Mouse (Mus musculus): ENCODE data around the gene Trpm7.

Trpm7 gene

DNA sequence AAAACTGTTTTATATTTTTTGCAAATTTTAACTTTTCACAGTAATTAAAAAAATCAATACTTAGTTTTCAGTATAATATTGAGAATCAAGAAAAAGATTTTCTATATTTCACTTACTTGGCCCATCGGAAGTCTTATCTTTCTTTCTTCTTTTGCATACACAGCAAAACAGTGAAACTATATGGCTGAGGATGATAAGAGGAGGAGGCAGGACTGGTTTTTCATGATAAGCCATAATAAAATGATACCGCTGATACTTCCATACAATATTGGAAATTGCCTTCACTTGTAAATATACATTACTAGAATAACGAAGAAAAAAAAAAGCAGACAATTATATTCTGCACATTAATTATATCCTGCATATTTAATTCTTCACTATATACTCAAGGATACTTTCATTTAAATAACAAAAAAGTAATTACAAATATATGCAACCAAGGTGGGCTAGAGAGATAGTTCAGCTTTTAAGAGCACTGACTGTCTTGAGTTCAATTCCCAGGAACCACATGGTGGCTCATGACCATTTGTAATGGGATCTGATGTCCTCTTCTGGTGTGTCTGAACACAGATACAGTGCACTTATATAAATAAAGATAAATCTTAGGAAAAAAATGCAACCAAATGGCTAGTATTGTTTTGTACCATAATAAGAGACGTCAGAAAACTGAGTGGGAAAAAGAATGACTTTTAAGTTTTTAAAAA, 59.2 kb downstream of the Trpm7 start:
- no peak for DNase-seq

DNA sequence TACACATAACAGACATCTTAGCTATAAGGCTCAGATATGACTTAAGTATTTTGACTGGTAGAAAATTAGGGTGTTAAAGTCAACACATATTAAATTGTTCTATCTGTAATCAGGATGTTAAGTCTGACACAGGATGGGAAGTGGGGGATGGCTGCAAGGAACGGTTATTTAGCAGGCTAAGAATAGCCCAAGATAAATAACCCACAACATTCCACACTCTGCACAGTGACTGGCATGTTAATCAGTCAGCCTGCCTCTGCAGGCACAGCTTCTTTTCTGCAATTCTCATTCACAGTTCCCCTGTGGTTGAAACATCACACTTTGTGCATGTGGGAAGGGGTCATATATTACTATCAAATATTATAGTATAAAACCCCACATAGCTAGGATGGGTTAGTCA, 60.2 kb downstream of the Trpm7 start:
- DNase-seq: no peak

DNA sequence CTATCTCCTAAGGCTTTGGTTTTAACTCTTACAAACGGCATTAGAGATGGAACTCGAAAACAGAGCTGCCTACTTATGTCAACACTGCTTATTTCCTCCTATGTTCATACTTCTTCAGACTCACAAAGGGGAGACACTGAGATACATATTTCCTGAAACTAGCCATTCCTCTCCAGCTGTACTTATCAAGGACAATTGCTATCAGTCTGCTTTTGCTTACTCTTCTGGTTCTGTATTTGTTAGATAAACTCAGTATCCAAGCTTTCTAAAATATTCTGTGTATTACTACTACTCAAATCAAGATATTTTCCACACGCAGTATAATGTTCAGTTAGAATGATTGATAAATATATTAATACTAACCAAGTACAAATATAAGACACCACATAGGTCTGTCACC, 74.0 kb downstream of the Trpm7 start:
- no peak for DNase-seq

DNA sequence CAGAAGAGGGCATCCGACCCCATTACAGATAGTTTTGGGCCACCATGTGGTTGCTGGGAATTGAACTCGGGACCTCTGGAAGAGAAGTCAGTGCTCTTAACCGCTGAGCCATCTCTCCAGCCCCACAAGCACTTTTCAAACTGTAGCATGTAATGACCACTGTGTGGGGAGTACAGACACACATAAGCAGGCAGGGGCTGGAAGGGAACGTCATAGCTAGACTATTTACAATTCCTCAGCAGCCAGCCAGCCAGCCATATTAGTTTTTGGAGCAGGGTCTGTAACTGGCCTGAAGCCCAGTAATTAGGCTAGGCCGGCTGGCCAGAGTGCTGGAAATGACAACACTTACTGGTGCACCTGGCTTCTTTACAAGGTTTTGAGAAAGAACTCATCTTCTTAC, 77.6 kb downstream of the Trpm7 start:
- no peak for DNase-seq

DNA sequence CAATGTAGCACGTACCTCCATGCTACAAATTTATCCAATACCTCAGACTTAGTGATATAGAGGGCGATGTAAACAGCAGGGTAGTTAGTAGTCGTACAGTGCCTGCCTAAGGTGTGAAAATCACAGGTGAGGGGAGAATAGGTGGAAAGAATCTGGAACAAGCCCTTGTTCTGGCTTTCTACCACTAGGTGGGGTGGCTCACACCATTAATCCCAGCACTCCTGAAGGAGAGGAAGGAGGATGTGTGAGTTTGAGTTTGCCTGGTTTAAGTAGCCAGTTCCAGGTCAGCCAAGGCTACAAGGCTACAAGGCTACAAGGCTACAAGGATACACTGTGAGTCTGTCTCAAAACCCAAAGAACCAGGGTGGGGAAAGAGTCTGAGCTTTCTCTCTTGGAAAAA, 80.3 kb downstream of the Trpm7 start:
- DNase-seq: no peak

DNA sequence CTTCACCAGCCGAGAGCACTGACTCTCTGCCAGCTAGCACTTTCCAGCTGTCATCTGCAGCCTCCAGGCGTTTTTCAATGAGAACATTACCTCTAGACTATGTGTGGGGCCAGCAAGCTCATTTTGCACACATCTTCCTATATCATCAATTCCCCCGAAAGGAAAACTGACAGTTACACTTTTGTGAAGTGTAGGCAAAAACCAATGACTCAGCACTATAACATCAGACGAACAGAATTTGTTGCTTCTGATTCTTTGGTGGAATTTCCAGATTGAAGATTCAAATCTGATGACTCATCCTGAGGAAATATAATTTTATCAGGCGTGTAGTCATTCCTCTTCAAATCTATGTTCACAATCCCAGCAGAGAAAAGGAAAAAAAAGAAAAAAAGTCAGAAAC, 83.4 kb downstream of the Trpm7 start:
- no peak for DNase-seq

DNA sequence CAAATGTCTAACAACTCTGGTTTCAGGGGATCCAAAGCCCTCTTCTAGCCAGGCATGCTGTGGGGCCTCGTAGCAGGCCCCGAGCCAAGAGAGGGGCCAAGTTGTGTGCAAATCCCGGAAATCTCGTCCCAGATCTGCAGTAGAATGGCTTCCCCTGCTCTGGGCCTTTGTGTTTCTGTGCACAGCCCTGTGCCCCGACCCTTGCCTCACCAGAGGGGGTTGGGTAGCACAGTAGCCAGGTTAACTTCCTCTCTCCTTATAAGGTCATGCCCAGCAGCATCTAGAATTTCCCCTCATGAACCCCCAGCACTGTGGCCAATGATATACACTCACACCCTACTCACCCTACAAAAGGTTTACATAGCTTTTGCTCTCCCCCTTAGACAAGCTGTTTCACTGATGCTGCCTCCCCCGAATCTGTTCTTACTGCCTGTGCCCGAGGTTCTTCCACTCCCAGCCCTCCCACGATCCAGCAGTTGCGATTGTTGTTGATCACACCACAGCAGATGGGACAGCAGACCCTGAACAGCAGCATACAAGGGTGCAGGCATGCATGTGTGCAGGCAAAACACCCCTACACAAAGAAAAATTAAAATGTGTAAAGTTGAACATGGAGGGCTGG, 88.2 kb downstream of the Trpm7 start:
- no peak for DNase-seq

DNA sequence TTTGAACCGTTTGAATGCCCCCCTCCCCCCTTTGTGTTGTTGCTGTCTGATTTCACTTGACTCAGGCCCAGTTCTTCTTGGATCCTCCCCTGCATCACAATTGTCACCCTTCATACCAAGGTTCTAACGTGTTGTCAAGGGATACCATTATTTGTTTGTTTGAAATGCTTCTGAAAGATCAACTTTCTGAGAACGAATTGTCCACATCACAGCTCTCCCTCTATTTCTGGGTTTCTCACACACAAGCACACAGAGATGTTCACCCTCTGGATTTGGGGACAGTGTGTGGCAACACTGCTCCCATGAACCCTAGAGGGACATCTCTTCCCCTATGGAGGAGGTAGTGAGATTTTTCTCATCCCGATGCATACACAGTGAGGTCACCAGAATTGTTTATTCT, 92.7 kb downstream of the Trpm7 start, which contains the start of gene Usp50:
Gene Usp50, minus strand, starts transcription at position 101 of the 400 bp plus-strand sequence.
- no peak for DNase-seq

DNA sequence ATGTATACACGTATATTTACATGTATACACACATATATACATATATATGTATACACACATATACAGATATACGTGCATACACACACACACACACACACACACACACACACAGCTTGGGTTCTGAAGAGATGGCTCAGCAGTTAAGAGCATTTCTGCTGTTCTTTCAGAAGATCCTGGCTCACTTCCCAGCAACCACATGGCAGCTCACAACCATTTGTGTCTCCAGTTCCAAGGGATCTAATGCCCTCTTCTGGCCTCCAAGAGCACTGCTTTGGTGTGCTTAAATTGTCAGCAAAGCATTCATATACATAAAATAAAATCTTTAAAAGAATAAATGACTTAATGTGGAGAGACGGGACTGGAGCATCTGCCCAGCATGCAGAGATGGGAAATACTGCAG, 93.6 kb downstream of the Trpm7 start:
- peak; percentile 70 for DNase-seq

DNA sequence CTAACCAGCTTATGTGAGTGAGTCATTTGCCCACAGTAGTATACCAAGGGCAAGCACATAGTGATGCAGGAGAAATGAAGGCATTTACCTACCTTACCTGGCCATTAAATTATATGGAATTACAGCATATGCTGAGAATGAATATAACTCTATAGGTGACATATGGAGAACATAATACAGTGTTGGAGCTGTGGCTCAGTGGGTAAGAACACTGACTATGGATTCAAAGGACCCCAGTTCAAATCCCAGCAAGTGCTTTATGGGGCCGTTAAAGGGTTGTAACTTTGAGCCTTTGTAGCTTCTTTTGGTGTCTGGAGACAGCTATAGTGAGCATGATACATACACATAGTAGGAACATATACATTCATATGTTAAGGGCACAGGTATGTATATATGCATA, 94.6 kb downstream of the Trpm7 start:
- no peak for DNase-seq

DNA sequence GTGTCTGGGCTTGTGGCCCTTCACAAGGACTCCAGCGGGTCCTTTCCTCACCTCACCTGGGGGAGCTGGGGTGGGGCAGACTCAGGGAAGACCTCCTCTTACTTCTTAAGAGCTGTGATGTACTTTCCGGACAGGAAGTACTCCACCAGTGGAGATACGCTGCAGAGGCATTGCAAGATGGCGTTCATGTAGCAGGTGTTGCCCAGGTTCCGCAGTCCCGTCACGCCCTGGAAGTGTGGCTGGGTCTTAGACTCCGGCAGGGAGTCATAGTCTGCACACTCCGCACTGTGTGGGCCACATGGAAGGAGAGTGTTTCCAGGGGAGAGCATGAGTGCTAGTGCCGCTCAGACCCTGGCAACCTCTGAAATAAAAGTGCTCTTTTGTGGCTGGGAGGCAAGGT, 95.7 kb downstream of the Trpm7 start:
- no peak for DNase-seq

DNA sequence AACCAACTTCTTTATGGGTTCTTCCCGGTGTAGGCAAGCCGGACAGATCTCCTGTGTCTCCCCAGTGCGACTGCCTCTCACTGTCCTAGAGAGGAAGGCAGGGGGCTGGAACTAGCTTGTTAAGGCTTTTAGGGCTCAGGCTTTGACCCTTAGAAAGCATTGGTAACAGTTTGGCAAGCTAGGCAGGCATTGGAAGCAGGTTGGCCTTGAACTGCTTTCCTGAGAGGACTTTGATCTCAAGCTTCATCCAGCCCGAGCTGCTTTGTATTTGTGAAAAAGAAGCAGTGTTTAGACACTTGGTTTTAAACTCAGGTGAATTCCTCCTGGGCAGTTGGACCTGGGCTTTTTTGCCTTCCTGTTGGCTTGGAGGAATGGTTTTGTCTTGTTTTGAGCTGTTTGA, 97.2 kb downstream of the Trpm7 start:
- no peak for DNase-seq

DNA sequence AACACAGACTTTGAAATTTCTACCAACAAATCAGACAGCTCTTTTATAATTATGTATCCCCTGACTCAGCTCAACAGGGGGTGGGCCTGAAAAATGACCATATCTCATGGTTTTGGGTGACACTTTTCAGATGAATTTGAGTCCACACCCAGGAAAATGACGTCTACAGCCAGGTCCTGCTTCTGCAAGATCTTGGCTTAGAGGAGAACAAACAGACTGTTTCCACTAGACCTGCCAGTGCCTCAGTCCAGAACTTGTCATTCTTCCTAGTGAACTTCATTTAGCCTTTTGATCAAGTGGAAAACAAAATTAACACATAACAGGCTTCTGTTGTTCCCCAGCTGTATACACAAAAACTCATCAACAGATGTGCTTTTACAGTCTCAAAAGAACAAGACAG, 99.6 kb downstream of the Trpm7 start:
- DNase-seq: no peak

DNA sequence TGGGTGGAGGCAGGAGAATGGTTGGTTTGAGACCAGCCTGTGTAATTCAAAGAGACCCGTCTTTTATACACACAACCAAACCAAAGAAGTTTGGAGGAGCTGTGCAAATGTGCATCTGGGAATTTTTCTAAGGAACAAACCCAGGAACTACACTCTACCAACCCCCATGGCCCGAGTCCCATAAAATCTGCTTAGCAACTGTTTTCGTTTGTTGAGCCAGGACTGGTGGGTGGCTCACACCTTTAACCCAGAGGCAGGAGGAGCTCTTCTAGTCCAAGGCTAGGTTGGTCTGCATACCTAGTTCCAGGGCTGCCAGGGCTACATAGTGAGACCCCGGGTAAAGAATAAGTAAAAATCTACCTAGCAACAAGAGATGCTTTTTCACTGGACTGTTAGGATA, 100.1 kb downstream of the Trpm7 start:
- DNase-seq: no peak

DNA sequence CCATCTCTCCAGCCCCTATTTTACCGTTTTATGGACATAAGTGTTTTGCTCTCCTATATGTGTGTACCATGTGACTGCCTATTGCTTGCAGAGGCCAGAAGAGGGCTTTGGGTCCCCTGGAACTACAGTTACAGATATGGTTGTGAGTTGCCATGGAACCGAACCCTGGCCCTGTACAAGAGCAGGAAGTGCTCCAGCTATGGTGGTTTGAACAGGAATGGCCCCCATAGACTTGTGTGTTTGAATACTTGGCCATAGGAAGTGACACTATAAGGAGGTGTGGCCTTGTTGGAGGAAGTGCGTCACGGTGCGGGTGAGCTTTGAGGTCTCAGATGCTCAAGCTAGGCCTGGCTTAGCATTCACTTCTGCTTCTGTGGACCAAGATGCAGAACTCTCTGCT, 103.8 kb downstream of the Trpm7 start:
- DNase-seq: no peak

DNA sequence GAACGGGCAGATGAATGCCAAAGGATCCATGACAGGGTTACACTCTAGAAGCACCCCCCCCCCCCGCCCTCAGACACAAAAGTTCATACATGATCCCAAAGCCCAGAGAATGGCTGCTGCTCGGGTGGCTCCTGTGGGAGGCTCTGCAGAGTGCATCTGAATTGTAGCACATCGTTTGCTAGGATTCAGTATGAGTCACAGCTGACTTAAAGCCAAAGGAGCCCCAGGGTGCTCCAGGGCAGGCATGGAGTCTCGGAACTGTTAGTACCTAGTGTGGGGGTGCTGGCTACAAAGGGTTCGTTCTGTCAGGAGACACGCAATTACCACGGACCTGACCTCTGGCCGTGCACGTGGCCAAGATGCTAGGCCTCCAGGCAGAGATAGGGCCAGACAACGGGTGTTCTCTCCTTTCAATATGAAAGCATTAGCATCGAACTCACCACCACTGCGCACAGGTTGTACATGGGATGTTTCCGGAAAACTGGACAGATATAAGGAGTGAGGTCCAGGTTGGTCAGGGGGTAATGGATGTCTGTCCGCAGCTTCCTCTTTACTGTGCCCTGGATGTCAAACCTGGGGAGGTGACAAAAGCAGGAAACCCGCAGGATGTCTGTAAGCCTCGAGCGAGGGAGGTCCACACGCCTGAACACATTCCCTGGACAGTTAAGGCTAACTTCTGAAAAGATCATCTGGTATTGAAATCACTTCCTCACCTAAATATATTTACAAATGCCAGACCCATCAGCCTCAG, 106.4 kb downstream of the Trpm7 start:
- DNase-seq: no peak

DNA sequence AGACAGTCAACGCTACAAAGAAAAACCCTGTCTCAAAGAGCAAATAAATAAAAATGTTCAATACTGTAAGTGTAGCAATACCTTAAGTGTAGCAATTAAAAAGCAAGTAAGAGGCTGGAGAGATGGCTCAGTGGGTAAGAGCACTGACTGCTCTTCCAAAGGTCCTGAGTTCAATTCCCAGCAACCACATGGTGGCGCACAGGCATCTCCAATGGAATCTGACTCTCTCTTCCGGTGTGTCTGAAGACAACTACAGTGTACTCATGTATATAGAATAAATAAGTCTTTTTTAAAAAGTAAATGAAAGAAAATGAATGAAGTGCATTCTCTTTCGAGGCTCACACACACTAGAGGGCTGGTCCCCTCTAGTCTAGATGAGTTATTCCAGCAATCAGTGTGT, 107.8 kb downstream of the Trpm7 start:
- no peak for DNase-seq

DNA sequence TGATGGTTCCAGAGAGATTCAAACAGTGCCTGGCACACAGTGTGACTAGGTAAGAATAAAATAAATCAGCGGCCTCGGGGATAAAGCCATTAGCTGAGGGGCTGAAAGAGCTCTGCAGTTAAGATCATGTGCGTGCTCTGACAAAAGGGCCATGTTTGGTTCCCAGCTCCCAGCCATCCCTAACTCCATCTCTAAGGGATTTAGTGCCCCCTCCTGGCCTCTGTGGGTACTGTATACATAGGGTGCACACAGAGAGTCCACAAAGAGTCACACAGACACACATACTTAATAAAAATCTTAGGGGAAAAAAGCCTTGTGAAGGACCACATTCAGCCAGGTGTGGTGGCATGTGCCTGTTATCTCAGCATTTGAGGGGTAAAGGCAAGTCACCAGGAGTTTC, 108.4 kb downstream of the Trpm7 start:
- no peak for DNase-seq

DNA sequence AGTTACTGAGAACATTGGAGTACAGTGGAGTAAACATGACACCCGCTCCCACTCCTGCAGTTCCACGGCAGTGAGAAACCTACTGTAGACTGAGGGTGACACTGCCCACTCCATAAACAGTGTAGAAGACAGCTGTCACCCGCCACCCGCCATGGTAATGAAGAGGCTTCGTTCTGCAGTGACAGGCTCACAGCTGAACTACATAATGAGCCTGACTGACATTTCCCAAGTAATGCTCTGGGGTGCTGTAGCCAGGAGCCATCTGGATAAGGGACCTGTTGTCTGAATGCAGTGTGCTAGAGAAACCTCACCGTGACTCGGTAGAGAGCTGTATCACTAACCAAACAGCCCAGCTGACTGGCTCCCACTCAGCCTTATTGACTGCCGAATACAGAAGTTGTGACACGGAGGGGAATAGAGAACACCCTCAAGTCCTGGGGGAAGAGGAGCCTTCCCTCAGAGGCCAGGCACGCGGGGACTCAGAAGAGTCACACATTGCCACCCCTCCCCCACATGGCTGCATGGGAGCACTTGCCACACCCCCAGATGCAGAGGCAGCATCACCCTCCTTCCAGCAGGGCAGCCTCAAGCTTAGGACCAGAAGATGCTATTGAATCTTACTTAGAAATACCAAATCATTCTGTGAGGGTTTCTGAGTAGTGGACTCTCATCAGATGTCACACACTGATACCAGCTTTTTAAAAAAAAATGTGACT, 110.0 kb downstream of the Trpm7 start:
- DNase-seq: no peak

DNA sequence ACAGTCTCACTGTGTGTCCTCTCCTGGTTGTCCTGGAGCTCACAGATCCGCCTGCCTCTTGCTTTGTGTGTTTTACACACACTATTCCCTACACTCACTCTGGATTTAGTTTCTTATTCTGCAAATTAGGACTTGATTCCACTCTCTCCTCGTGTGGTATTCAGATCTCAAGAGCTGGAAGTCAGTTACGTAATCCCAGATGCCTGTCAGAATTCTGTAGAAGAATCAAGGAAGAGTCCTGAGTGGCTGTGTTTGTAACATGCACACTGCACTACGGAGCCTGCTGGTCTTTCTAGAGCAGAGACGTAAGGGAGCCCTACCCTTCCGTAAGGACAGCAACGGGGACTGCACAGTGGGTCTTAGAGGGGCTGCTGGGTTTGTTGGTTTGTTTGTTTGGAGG, 116.7 kb downstream of the Trpm7 start:
- no peak for DNase-seq

DNA sequence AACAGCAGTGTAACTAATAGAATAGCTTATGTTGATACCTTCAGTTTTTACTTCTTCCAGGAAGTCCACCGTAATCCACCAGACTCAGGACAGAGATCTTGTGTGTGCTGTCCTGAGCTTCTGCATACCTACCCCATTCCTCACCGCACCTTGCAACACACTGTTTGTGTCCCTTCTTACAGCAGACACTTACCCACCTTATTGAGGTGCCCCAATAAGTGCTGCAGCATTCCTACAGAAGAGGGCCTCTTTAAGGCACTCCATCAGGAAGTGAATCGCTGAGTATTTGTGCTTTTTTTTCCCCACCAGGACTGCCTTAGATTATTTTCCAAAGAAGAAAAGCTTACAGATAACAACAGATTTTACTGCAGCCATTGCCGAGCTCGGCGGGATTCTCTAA, 120.4 kb downstream of the Trpm7 start:
- DNase-seq: no peak

DNA sequence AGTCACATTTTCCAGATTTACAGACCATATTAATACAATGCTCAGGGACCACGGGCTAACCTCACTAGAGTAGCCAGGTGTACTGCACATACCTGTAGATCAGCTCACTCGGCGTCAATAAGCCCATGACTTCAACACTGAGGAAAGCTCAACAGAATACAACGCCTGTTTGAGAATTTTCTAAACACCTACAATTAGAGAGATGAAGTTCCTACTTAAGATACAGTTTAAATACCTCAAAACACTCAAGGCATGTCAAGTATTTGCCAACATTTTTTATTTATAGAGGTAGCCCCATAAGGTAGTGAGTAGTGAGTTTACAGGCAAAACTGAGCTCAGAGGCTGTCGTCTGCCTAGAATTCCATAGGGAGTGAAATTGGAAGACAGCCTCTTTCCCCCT, 132.6 kb downstream of the Trpm7 start:
- DNase-seq: no peak

Measured in kidney, adult 11 months (tissue).